Mouse (Mus musculus) testis, adult 2 months (tissue): ENCODE results near the gene Ear2. TPM values are rescaled to one million over a fixed set of nuclear protein-coding genes. Genes with fewer than 3 reads are reported as not detected.
"Not testable (repeated sequence)": the region's sequence is repeated elsewhere in the genome, so short reads cannot be mapped to it uniquely, and the experiment has no call there.

ENCODE experiments used
- H3K27ac ChIP-seq: fragments of 200-500 bp; 2 replicates; pipeline ENCODE4 v1.5.1; 2012; ENCODE audit warnings: low read depth, low read length; ENCODE audit not compliant: control insufficient read depth, insufficient read depth
- H3K27me3 ChIP-seq: fragments of 200-500 bp; 2 replicates; pipeline ENCODE4 v1.6.1; 2012; ENCODE audit warnings: mild to moderate bottlenecking, low read length, moderate library complexity; ENCODE audit not compliant: control insufficient read depth, insufficient read depth
- H3K36me3 ChIP-seq: fragments of 200-500 bp; 2 replicates; pipeline ENCODE4 v1.6.1; 2012; ENCODE audit warnings: mild to moderate bottlenecking, low read length; ENCODE audit not compliant: control insufficient read depth, insufficient read depth
- H3K4me1 ChIP-seq: fragments of 200-500 bp; 2 replicates; pipeline ENCODE4 v1.6.1; 2012; ENCODE audit warnings: low read length; ENCODE audit not compliant: control insufficient read depth, insufficient read depth
- H3K4me3 ChIP-seq: fragments of 200-500 bp; 2 replicates; pipeline ENCODE4 v1.5.1; 2012; ENCODE audit warnings: low read depth, mild to moderate bottlenecking, low read length, moderate library complexity, mixed read lengths; ENCODE audit not compliant: control insufficient read depth
- CTCF ChIP-seq: fragments of 200-500 bp; IDR thresholded peaks from 2 replicates; pipeline ENCODE4 v1.5.1; 2012; ENCODE audit warnings: low read depth, mild to moderate bottlenecking, inconsistent platforms, low read length, moderate library complexity; ENCODE audit not compliant: control insufficient read depth, insufficient read depth, insufficient replicate concordance
- POLR2A ChIP-seq: fragments of 200-500 bp; IDR thresholded peaks from 2 replicates; pipeline ENCODE4 v1.6.1; 2012; ENCODE audit warnings: low read depth, mild to moderate bottlenecking, inconsistent platforms, low read length, moderate library complexity; ENCODE audit not compliant: control insufficient read depth
- polyA plus RNA-seq: library from polyadenylated mRNA; depleted of rRNA; stranded (reverse); fragments of >200 nt; gene quantifications from 2 replicates; pipeline ENCODE4 v1.2.3, GENCODE M21; 2012; rRNA removed

Ear2 gene
- polyA plus RNA-seq, 1 experiment: 0.27 TPM

- no peaks in the 10 kb centered on the region for H3K4me1 ChIP-seq
- no peaks in the 10 kb centered on the region for H3K27me3 ChIP-seq
- TF ChIP-seq POLR2A (no peak), CTCF (no peak)
- no peaks in the 10 kb centered on the region for H3K36me3 ChIP-seq
- no peak overlapping the region for H3K27ac ChIP-seq
- no peak overlapping the region for H3K4me3 ChIP-seq
Measured at GRCm38 (mm10) chr14:44110981-44111380, 8.5 kb downstream of the Ear2 start.

- not testable (repeated sequence) for H3K36me3 ChIP-seq, H3K4me1 ChIP-seq, H3K27me3 ChIP-seq, H3K27ac ChIP-seq
- H3K4me3 ChIP-seq: peak within 1 kb of the TSS; percentile 59
Measured at GRCm38 (mm10) chr14:44123551-44123950, 21.1 kb downstream of the Ear2 start, which contains the start of gene Gm3327. TSS of gene Gm3327 (plus strand) at chr14:44123851.

Other genes starting within 250 kb of the Ear2 start
- not detected in 2 replicates for gene Ear1, start 227.1 kb upstream of the Ear2 start, polyA plus RNA-seq
- 0.30 TPM in 1 of 2 replicates, not detected in the other for gene Ear10, start 179.1 kb upstream of the Ear2 start, polyA plus RNA-seq
- gene Gm8113, start 177.3 kb upstream of the Ear2 start, polyA plus RNA-seq: 0.62 and 0.81 TPM in 2 replicates
- gene Ang5, start 145.6 kb upstream of the Ear2 start, polyA plus RNA-seq: not detected in 2 replicates
- not detected in 2 replicates for gene Ang6, start 100.4 kb upstream of the Ear2 start, polyA plus RNA-seq
- gene Gm3327, start 21.2 kb downstream of the Ear2 start, polyA plus RNA-seq: 2.8 and 4.1 TPM in 2 replicates
- 0.63 and 2.4 TPM in 2 replicates for gene Gm8212, start 95.0 kb downstream of the Ear2 start, polyA plus RNA-seq
- 6.8 and 7.4 TPM in 2 replicates for gene 4930503E14Rik, start 110.6 kb downstream of the Ear2 start, polyA plus RNA-seq
- gene Gm8220, start 182.9 kb downstream of the Ear2 start, polyA plus RNA-seq: 3.3 TPM in 2 replicates
- 2.2 and 3.0 TPM in 2 replicates for gene Gm5930, start 235.9 kb downstream of the Ear2 start, polyA plus RNA-seq